Mouse (Mus musculus): ENCODE results near the gene Ccdc92b.
"Not testable (repeated sequence)": the region's sequence is repeated elsewhere in the genome, so short reads cannot be mapped to it uniquely, and the experiment has no call there.

Ccdc92b gene

DNA sequence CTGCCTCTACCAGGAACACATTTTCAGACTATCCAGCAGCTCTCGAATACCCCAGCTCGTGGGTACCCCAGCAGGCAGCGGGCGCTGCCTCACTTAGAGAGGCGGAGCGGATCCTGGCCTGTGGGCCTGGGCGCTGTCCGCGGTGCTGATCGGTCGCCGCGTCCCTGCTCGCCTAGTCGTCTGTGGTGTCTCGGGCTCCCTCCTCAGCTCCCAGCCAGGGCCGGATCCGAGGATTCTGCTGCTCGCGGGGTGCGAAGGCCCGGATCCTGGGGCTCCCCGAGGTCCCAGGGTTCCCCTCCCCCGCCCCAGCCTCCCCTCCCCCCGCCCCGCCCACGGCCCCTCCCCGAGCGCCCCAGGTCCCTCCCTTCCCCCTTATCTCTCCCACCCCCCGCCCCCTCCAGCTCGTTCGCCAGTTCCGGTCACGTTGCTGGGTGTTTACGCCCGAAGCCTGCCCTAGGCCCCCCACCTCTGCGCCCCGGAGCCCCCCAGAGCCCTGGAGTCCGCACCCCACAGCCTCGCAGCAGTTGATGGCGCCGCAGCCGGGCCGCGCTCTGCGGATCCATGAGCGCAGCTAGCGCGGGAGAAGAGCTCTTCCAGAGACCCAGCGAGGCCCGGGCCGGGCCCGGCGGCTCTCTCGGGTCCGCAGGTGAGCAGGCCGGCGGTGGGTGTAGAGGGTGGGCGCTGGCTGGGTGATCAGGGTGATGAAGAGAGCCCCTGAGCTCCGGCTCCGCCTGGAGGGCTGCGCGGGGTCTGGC is at the start of gene Ccdc92b:
TSS of gene Ccdc92b (plus strand) at position 405 of the 755 bp plus-strand sequence.
- peak; percentile 92 for DNase-seq (ENCODE audit: low spot score)

DNA sequence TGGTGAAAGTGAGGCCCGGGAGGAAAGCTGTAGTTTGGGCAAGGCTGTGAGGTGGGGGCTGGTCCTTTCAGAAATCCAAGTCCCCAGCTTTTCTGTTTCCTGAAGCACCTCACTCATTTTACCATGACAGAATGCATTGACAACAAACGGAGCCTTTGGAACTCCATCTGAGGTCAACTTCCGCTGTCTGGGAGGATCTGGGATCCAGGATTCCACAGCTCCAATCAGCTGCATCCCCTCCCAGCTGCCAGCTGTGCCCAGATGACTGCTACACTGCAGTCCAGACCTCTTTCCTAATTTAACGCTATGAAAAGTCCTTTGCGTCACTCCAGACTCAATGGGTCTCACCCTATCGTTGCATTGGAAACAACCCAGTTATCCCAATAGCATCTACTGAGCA is 49.7 kb upstream of the Ccdc92b start:
- DNase-seq (ENCODE audit: low spot score), result no peak

GRCm38 (mm10) chr11:74572459-74573061 is 46.8 kb upstream of the Ccdc92b start:
- no peak for DNase-seq (ENCODE audit: low spot score)

GRCm38 (mm10) chr11:74574768-74575434 is 44.5 kb upstream of the Ccdc92b start:
- DNase-seq (ENCODE audit: low spot score), result no peak

- DNase-seq (ENCODE audit: low spot score), result no peak
These were observed 43.5 kb upstream of the Ccdc92b start for GRCm38 (mm10) chr11:74575940-74576339.

GRCm38 (mm10) chr11:74577068-74577467 is 42.3 kb upstream of the Ccdc92b start:
- no peak for DNase-seq (ENCODE audit: low spot score)

DNA sequence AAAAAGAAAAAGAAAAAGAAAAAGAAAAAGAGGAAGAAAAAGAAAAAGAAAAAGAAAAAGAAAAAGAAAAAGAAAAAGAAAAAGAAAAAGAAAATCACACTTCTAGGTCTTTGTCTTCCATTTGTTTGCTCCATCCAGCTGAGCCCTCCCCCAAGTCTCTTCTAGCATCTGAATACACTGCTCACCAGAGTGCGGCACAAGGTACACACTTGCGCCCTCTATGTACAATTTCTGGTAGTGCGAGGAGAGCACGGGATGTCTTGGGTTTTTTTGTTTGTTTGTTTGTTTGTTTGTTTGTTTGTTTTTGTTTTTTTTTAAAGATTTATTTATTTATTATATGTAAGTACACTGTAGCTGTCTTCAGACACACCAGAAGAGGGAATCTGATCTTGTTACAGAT is 38.1 kb upstream of the Ccdc92b start:
- DNase-seq (ENCODE audit: low spot score), result not testable (repeated sequence)

DNA sequence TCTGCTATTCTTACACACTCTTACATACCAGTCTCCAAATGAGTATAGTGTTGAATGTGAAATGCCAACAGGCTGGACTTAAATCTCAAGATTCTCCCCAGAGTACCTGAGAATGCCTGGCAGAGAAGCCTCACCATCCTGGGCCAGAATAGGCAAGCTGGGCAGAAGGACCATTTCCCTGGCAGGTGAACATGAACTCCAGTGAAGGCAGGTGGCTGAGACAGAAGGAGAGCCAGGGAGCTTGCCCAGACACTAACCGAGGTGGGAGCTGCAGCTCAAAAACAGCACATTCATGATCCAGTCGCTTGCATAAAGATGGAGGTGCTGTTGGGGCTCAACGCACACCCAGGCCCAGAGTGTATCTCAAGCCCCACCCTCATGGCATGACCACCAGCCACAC is 36.9 kb upstream of the Ccdc92b start:
- no peak for DNase-seq (ENCODE audit: low spot score)

DNA sequence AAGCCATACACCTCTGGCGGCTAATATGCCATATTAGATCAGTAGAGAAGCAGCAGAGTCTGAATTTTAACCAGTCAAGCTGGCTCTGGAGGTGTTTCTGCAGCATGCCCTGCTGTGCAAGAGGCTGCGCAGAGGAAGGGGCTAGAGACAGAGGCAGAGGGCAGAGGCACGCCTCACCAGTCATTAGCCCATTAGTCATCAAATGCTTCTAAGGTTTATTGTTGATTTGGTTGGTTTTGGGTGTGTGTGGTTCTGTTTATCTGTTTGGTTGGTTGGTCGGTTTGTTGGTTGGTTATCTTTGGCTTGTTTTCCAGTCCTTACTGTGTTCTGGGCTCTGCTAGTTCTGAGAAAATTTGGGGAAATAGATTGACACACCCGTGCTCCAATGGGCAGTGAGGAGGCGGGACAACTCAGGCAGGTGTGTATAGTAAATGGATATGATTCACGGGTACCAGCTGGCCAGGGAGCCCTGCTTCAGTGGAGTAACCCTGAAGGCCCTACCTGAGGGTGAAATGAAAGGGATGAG is 35.5 kb upstream of the Ccdc92b start:
- no peak for DNase-seq (ENCODE audit: low spot score)

DNA sequence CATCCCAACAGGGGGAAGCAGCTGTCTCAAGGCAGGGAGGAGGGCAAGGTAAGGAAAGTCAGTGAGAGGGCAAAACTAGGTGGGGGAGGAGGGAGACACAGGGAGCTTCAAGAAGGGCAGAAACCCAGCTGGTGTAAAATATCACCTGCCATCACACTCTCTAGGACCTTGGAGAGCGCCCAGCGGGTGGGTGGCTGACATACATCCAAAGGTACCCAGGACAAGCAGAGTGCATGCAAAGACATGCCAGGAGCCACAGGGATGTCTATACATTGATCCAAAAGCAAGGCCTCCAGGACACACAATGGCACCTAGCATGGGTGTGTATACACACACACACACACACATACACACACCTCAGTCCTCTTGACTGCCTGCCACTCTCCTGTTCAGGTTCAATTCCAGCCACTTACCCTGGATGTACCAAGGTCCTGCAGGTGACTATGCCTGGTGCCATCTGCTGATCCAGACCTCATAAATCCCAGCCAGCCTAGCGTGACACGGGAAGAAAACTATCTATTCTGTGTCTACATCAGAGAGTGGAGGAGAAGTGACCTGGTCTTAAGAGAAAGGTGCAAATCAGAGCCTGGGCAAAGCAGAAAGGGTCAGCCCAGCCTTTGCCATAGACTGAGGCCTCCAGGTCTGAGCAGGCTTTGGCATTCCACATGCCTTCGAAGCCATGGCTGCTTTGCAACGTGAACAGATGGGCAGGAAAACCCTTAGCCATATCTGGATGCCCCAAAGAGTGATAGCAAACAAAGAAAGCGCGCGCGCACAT is 34.3 kb upstream of the Ccdc92b start:
- DNase-seq (ENCODE audit: low spot score), result peak; percentile 53

DNA sequence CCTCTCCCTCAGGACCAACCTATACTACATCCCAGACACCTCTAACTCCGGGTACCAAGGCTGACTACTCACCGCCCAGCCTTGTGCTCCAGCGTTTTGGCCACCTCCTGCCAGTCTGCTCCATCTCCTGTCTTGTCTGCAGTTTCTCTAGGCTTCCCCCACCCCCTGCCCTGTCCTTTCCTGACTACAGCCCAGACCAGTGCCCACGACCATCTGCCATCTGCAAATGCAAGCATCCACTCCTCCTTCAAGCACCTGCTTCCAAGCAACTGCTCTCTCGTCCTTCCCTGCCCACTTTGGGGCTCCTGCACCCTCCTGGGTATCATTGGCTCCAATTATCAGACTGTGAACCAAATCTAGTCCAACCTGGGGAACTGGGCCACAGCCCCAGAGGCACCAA is 33.0 kb upstream of the Ccdc92b start:
- no peak for DNase-seq (ENCODE audit: low spot score)

DNA sequence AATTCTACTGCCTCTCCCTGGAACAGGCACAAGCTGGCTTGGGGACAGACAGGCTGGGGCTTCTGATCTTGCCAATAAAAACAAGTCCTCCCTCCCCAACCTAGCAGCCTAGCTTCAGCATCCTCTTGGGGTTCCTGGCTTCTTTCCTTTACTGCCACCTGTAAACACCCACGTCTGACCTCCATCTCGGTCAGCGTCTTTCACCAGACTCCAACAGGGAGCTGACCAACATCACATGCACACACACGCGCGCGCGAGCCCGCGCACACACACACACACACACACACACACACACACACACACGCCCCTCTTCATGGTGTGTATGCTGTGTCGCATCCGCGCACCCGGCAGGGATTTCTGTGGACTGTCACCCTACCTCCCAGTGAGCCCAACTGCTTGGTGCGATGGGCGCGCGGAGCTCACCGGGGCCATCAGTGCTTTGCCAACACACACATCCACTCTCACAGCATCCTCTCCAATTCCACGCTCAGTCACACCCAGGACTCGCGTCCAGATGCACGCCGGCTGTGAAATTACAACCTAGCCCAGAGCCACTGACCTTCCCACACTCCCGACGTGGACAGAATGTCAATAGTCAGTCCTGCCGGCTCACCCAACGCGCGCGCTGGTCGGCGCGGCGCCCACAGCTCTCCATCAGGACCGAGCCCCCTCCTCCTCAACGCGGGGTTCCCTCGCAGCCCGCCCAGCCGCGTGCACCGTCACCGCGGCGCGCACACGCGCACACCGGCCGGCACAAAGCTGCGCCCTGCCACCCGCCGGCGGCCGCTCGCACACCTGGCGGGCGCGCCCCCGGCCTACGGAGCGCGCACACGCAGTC is 29.8 kb upstream of the Ccdc92b start:
- DNase-seq (ENCODE audit: low spot score), result no peak

- DNase-seq (ENCODE audit: low spot score), result no peak
These were observed 29.2 kb upstream of the Ccdc92b start for GRCm38 (mm10) chr11:74590239-74590596.

GRCm38 (mm10) chr11:74590691-74591090 is 28.7 kb upstream of the Ccdc92b start:
- no peak for DNase-seq (ENCODE audit: low spot score)

- no peak for DNase-seq (ENCODE audit: low spot score)
These were observed 27.2 kb upstream of the Ccdc92b start for GRCm38 (mm10) chr11:74592246-74592645.

- DNase-seq (ENCODE audit: low spot score), result no peak
These were observed 22.0 kb upstream of the Ccdc92b start for GRCm38 (mm10) chr11:74597283-74597989.

- no peak for DNase-seq (ENCODE audit: low spot score)
These were observed 21.4 kb upstream of the Ccdc92b start for GRCm38 (mm10) chr11:74597990-74598337.

- DNase-seq (ENCODE audit: low spot score), result no peak
These were observed 17.1 kb upstream of the Ccdc92b start for GRCm38 (mm10) chr11:74602286-74602685.

- no peak for DNase-seq (ENCODE audit: low spot score)
These were observed 9.3 kb upstream of the Ccdc92b start for GRCm38 (mm10) chr11:74610068-74610467.

- DNase-seq (ENCODE audit: low spot score), result peak; percentile 22
These were observed 8.7 kb upstream of the Ccdc92b start, which contains the start of gene Rap1gap2 for GRCm38 (mm10) chr11:74610545-74611176. Gene Rap1gap2 (minus strand): TSS chr11:74610915.
